In genomic region chr13:55867540-55868103, GRCm38 (mm10) we compare ENCODE assay signal across 1 mouse cellular context.
A peak's percentile ranks its signal among the peaks of the same experiment; 100 is the strongest.
TF ChIP-seq lines count a peak whose summit lies in the region.

No protein-coding gene starts in this region.

TF ChIP-seq in CH12.LX, 34 proteins besides CTCF, POLR2A, EP300 and RAD21 (continued from another document):
- no peak for TF ChIP-seq PAX5 (IDR thresholded peaks at IDR 0.05; ENCODE audit: low read length)
- TF ChIP-seq ZNF384 (IDR thresholded peaks at IDR 0.05; ENCODE audit: low read depth, low read length) = no peak
- no peak for TF ChIP-seq CHD1 (IDR thresholded peaks at IDR 0.05; ENCODE audit: low read depth, low read length)
- 0 out of 2 replicates have a peak, but pooled peaks have one; percentile 25 for TF ChIP-seq JUND (conservative IDR thresholded peaks at IDR 0.05; ENCODE audit: low read depth, low read length)
- peak; percentile 47 for TF ChIP-seq BHLHE40 (IDR thresholded peaks at IDR 0.05; ENCODE audit: low read depth, low read length)
- TF ChIP-seq ELF1 (IDR thresholded peaks at IDR 0.05; ENCODE audit: low read depth, low read length) = no peak; the same call in 1 of the 2 replicates
